Mouse (Mus musculus) intestine, embryonic 16.5 days (tissue): ENCODE data around the gene Trim59. TPM values are rescaled to one million over a fixed set of nuclear protein-coding genes. Genes with fewer than 3 reads are reported as not detected.

ENCODE experiments used
- microRNA counts: library from miRNA; unstranded; fragments of <30 nt; microRNA quantifications from one replicate; lab custom pipeline; 2016
- microRNA-seq: library from miRNA; unstranded; fragments of <30 nt; microRNA quantifications from one replicate; pipeline ENCODE4, GENCODE M21; 2016
- polyA plus RNA-seq: library from polyadenylated mRNA; unstranded; fragments of >200 nt; fragmentation: Nextera tagmentation; extraction: Ambion mirVana; gene quantifications from 2 replicates; pipeline ENCODE4 v1.2.1, GENCODE M21; 2015

The Trim59 gene
- polyA plus RNA-seq, 1 experiment from 2014 or later: 56.6 TPM

MicroRNAs encoded within 50 kb of the gene (microRNA counts, 519-probe panel; counts per million panel counts)
- microRNA mmu-miR-15b (lab: Ali Mortazavi, UCI): 3,926 counts per million, percentile 95 among the panel's probes with 10 or more counts

Small RNA genes lying within 50 kb of the gene (microRNA-seq; reads per million reads assigned to microRNA genes)
- 951 reads per million, percentile 74 among the genes with 10 or more reads in this experiment for gene Mir15b
- 309 reads per million, percentile 62 among the genes with 10 or more reads in this experiment for gene Mir16-2

Other genes starting within 250 kb of the Trim59 start
- gene 1110032F04Rik, start 175.2 kb downstream of the Trim59 start, polyA plus RNA-seq: 0.43 and 0.66 TPM in 2 replicates
- gene Ift80, start 40.2 kb downstream of the Trim59 start, polyA plus RNA-seq: 7.4 and 8.6 TPM in 2 replicates
- gene Smc4, start 40.0 kb downstream of the Trim59 start, polyA plus RNA-seq: 104 and 121 TPM in 2 replicates
- gene Kpna4, start 82.4 kb upstream of the Trim59 start, polyA plus RNA-seq: 18.9 and 19.1 TPM in 2 replicates
- 1.4 and 1.6 TPM in 2 replicates for gene Arl14, start 177.7 kb upstream of the Trim59 start, polyA plus RNA-seq